Comparison of ENCODE assay signal across 20 mouse cellular contexts in genomic region chr1:59527219-59527618, GRCm38 (mm10). TPM values are rescaled to one million over a fixed set of nuclear protein-coding genes. Genes with fewer than 3 reads are reported as not detected.
DNase-seq lines count a peak whose midpoint lies in the region; ATAC-seq and TF ChIP-seq lines count a peak whose summit lies in the region.
"Had no signal": no experiment of that assay in that cellular context is flagged by ENCODE, and none has a peak within 500 bp of the region (broad histone marks: within the 10 kb centered on the region; RNA-seq: fewer than 3 reads in every experiment).

No protein-coding gene starts in this region.

- H3K27ac ChIP-seq in intestine, embryonic 14.5 days (ENCODE audit: low read depth): peak overlapping the region; percentile 57; the same call in 1 of the 2 replicates
- H3K27ac ChIP-seq in intestine, embryonic 15.5 days: no peak overlapping the region
- peak overlapping the region; percentile 46; the same call in 1 of the 2 replicates for H3K27ac ChIP-seq in intestine, postnatal 0 days (ENCODE audit: low read depth, low read length)
- peak overlapping the region; percentile 66 for H3K27ac ChIP-seq in stomach, embryonic 16.5 days (ENCODE audit: low read length)
- H3K27ac ChIP-seq in midbrain, embryonic 16.5 days (ENCODE audit: low read length): no peak overlapping the region
- no peak overlapping the region for H3K27ac ChIP-seq in hindbrain, postnatal 0 days
- H3K27ac ChIP-seq: embryonic facial prominence, embryonic 13.5 days; forebrain, embryonic 13.5 days; forebrain, embryonic 15.5 days had no signal

- no peak overlapping the region for H3K4me2 ChIP-seq in intestine, embryonic 14.5 days (ENCODE audit: low read length)
- no peak overlapping the region for H3K4me2 ChIP-seq in intestine, embryonic 15.5 days (replicated peaks)
- no peak overlapping the region for H3K4me2 ChIP-seq in intestine, postnatal 0 days (replicated peaks; ENCODE audit: low read depth)
- no peak overlapping the region for H3K4me2 ChIP-seq in stomach, embryonic 16.5 days (ENCODE audit: low read depth, low read length)
- H3K4me2 ChIP-seq in midbrain, embryonic 16.5 days (ENCODE audit: low read length): no peak overlapping the region
- H3K4me2 ChIP-seq in hindbrain, postnatal 0 days (ENCODE audit: low read depth, low read length): no peak overlapping the region
- H3K4me2 ChIP-seq: embryonic facial prominence, embryonic 13.5 days; forebrain, embryonic 13.5 days; forebrain, embryonic 15.5 days had no signal

- no peaks in the 10 kb centered on the region; the same call in 1 of the 2 replicates for H3K4me1 ChIP-seq in intestine, embryonic 14.5 days (replicated peaks; ENCODE audit: control insufficient read depth, insufficient read depth, low read length)
- H3K4me1 ChIP-seq in intestine, embryonic 15.5 days (replicated peaks): no peaks in the 10 kb centered on the region
- no peaks in the 10 kb centered on the region for H3K4me1 ChIP-seq in intestine, postnatal 0 days (replicated peaks; ENCODE audit: control insufficient read depth, insufficient read depth, low read length)
- H3K4me1 ChIP-seq in stomach, embryonic 16.5 days (ENCODE audit: control insufficient read depth, insufficient read depth, low read length): 0 out of 2 replicates have a peak, but pooled peaks cover 9% of the 10 kb centered on the region
- peaks cover 6% of the 10 kb centered on the region for H3K4me1 ChIP-seq in midbrain, embryonic 16.5 days (ENCODE audit: control insufficient read depth, insufficient read depth, low read length)
- 0 out of 2 replicates have a peak, but pooled peaks cover 13% of the 10 kb centered on the region for H3K4me1 ChIP-seq in hindbrain, postnatal 0 days (ENCODE audit: insufficient read depth, low read length)
- H3K4me1 ChIP-seq: forebrain, embryonic 15.5 days had no signal

- no peak overlapping the region for H3K4me3 ChIP-seq in intestine, embryonic 14.5 days (ENCODE audit: low read depth, low read length)
- H3K4me3 ChIP-seq in intestine, embryonic 15.5 days (replicated peaks): no peak overlapping the region
- H3K4me3 ChIP-seq in intestine, postnatal 0 days (ENCODE audit: low read depth, low read length): no peak overlapping the region
- H3K4me3 ChIP-seq in stomach, embryonic 16.5 days (replicated peaks; ENCODE audit: low read length): no peak overlapping the region
- no peak overlapping the region for H3K4me3 ChIP-seq in midbrain, embryonic 16.5 days (ENCODE audit: low read depth, low read length)
- H3K4me3 ChIP-seq in hindbrain, postnatal 0 days (ENCODE audit: low read length): no peak overlapping the region
- H3K4me3 ChIP-seq: embryonic facial prominence, embryonic 13.5 days; forebrain, embryonic 13.5 days; forebrain, embryonic 15.5 days had no signal

- no peak overlapping the region for H3K9ac ChIP-seq in intestine, embryonic 14.5 days (ENCODE audit: low read length)
- no peak overlapping the region for H3K9ac ChIP-seq in intestine, embryonic 15.5 days
- H3K9ac ChIP-seq in intestine, postnatal 0 days (ENCODE audit: low read depth, low read length): no peak overlapping the region
- no peak overlapping the region for H3K9ac ChIP-seq in stomach, embryonic 16.5 days (ENCODE audit: low read length)
- no peak overlapping the region for H3K9ac ChIP-seq in midbrain, embryonic 16.5 days (ENCODE audit: low read depth, low read length)
- H3K9ac ChIP-seq in hindbrain, postnatal 0 days (replicated peaks; ENCODE audit: low read length): no peak overlapping the region
- H3K9ac ChIP-seq: embryonic facial prominence, embryonic 13.5 days; forebrain, embryonic 13.5 days; forebrain, embryonic 15.5 days; forebrain, postnatal 0 days had no signal

- WGBS in intestine, embryonic 14.5 days: 46% methylated on average over 6 of the region's 6 CpGs
- WGBS in intestine, embryonic 15.5 days: 55% methylated on average over 6 of the region's 6 CpGs
- 73% methylated on average over 6 of the region's 6 CpGs for WGBS in intestine, postnatal 0 days
- WGBS in stomach, embryonic 16.5 days: 49% methylated on average over 6 of the region's 6 CpGs
- WGBS in midbrain, embryonic 16.5 days: 95% methylated on average over 6 of the region's 6 CpGs
- 93% methylated on average over 6 of the region's 6 CpGs for WGBS in hindbrain, postnatal 0 days

- DNase-seq in intestine, embryonic 14.5 days (ENCODE audit: low spot score): no peak
- no peak for DNase-seq in hindbrain, postnatal 0 days (ENCODE audit: low spot score)
- DNase-seq in right cerebral cortex, postnatal 4 days: no peak
- DNase-seq: adrenal gland, adult 8-10 months; adrenal gland, postnatal 14 days; adrenal gland, postnatal 36 days; cerebellum, adult 11-12 months; cerebellum, adult 2 months; cerebellum, adult 9-10 months; cerebellum, postnatal 10 days; cerebellum, postnatal 25 days; forebrain, postnatal 0 days had no signal

- no peaks in the 10 kb centered on the region for H3K9me3 ChIP-seq in intestine, embryonic 14.5 days (ENCODE audit: control insufficient read depth, low read length)
- H3K9me3 ChIP-seq in intestine, embryonic 15.5 days: no peaks in the 10 kb centered on the region
- 0 out of 2 replicates have a peak, but pooled peaks cover 4% of the 10 kb centered on the region for H3K9me3 ChIP-seq in intestine, postnatal 0 days (ENCODE audit: control insufficient read depth)
- no peaks in the 10 kb centered on the region for H3K9me3 ChIP-seq in stomach, embryonic 16.5 days (replicated peaks; ENCODE audit: control insufficient read depth, low read length)
- no peaks in the 10 kb centered on the region for H3K9me3 ChIP-seq in midbrain, embryonic 16.5 days (replicated peaks; ENCODE audit: control insufficient read depth, low read length, poor library complexity, severe bottlenecking)
- no peaks in the 10 kb centered on the region for H3K9me3 ChIP-seq in hindbrain, postnatal 0 days (ENCODE audit: low read length)
- H3K9me3 ChIP-seq: embryonic facial prominence, embryonic 13.5 days; forebrain, embryonic 13.5 days; forebrain, embryonic 15.5 days had no signal

- H3K27me3 ChIP-seq in intestine, embryonic 14.5 days (replicated peaks; ENCODE audit: control insufficient read depth, insufficient read depth, low read length): no peaks in the 10 kb centered on the region
- H3K27me3 ChIP-seq in intestine, embryonic 15.5 days (replicated peaks): no peaks in the 10 kb centered on the region
- H3K27me3 ChIP-seq in intestine, postnatal 0 days (replicated peaks; ENCODE audit: control insufficient read depth, insufficient read depth, low read length): no peaks in the 10 kb centered on the region
- H3K27me3 ChIP-seq in stomach, embryonic 16.5 days (ENCODE audit: control insufficient read depth, insufficient read depth, low read length): no peaks in the 10 kb centered on the region
- no peaks in the 10 kb centered on the region for H3K27me3 ChIP-seq in midbrain, embryonic 16.5 days (ENCODE audit: control insufficient read depth, insufficient read depth, low read depth, low read length)
- H3K27me3 ChIP-seq in hindbrain, postnatal 0 days (ENCODE audit: insufficient read depth, low read length): no peaks in the 10 kb centered on the region
- H3K27me3 ChIP-seq: embryonic facial prominence, embryonic 13.5 days; forebrain, embryonic 13.5 days; forebrain, embryonic 15.5 days had no signal

- no peak for ATAC-seq in intestine, embryonic 14.5 days (replicated peaks; ENCODE audit: low FRiP score, low TSS enrichment, low read depth)
- no peak for ATAC-seq in intestine, embryonic 15.5 days
- ATAC-seq in intestine, postnatal 0 days: no peak
- ATAC-seq in stomach, embryonic 16.5 days (ENCODE audit: insufficient read depth, low FRiP score): peak; percentile 73; the same call in 1 of the 2 replicates
- no peak for ATAC-seq in midbrain, embryonic 16.5 days
- ATAC-seq in hindbrain, postnatal 0 days: no peak
- ATAC-seq: forebrain, embryonic 13.5 days; forebrain, embryonic 15.5 days; forebrain, postnatal 0 days had no signal

- H3K36me3 ChIP-seq in intestine, embryonic 14.5 days (ENCODE audit: control insufficient read depth, insufficient read depth, low read length): no peaks in the 10 kb centered on the region
- no peaks in the 10 kb centered on the region for H3K36me3 ChIP-seq in intestine, embryonic 15.5 days
- no peaks in the 10 kb centered on the region; the same call in 1 of the 2 replicates for H3K36me3 ChIP-seq in intestine, postnatal 0 days (ENCODE audit: control insufficient read depth, insufficient read depth)
- H3K36me3 ChIP-seq in stomach, embryonic 16.5 days (ENCODE audit: control insufficient read depth, insufficient read depth, low read length): no peaks in the 10 kb centered on the region
- H3K36me3 ChIP-seq in midbrain, embryonic 16.5 days (ENCODE audit: control insufficient read depth, insufficient read depth, low read length): no peaks in the 10 kb centered on the region
- H3K36me3 ChIP-seq in hindbrain, postnatal 0 days (ENCODE audit: insufficient read depth, low read length): no peaks in the 10 kb centered on the region
- H3K36me3 ChIP-seq: embryonic facial prominence, embryonic 13.5 days; forebrain, embryonic 15.5 days had no signal

- TF ChIP-seq CTCF in intestine, postnatal 0 days (IDR thresholded peaks at IDR 0.05; ENCODE audit: low read depth): no peak
- TF ChIP-seq CTCF in hindbrain, postnatal 0 days (IDR thresholded peaks at IDR 0.05; ENCODE audit: low read depth): no peak

RNA-seq across cellular contexts. Expression of gene Gm973, which starts 11.2 kb away (rescaled TPM):
- polyA plus RNA-seq in intestine, embryonic 14.5 days (2014; fragmentation: Nextera tagmentation; extraction: Ambion mirVana): 0.42 and 0.46 TPM in 2 replicates
- 0.43 and 0.76 TPM in 2 replicates for polyA plus RNA-seq in intestine, embryonic 15.5 days (2015; fragmentation: Nextera tagmentation; extraction: Ambion mirVana)
- 0.33 and 0.72 TPM in 2 replicates for polyA plus RNA-seq in intestine, postnatal 0 days (2015; fragmentation: Nextera tagmentation; extraction: Ambion mirVana)
- polyA plus RNA-seq in stomach, embryonic 16.5 days (2015; fragmentation: Nextera tagmentation; extraction: Ambion mirVana): 0.34 and 0.35 TPM in 2 replicates
- polyA plus RNA-seq in midbrain, embryonic 16.5 days (2015; fragmentation: Nextera tagmentation; extraction: Ambion mirVana): 11.8 and 14.1 TPM in 2 replicates
- total RNA-seq in hindbrain, postnatal 0 days (2014; rRNA removed): 9.7 and 12.5 TPM in 2 replicates
- 11.9 and 13.9 TPM in 2 replicates for polyA plus RNA-seq in hindbrain, postnatal 0 days (2015; fragmentation: Nextera tagmentation; extraction: Ambion mirVana)
- polyA plus RNA-seq: C2C12 had no signal

RNA-seq across cellular contexts. Expression of gene Fzd7, which starts 45.0 kb away (rescaled TPM):
- polyA plus RNA-seq in intestine, embryonic 14.5 days (2014; fragmentation: Nextera tagmentation; extraction: Ambion mirVana): 10.8 and 11.5 TPM in 2 replicates
- 6.3 and 7.5 TPM in 2 replicates for polyA plus RNA-seq in intestine, embryonic 15.5 days (2015; fragmentation: Nextera tagmentation; extraction: Ambion mirVana)
- 2.6 and 3.0 TPM in 2 replicates for polyA plus RNA-seq in intestine, postnatal 0 days (2015; fragmentation: Nextera tagmentation; extraction: Ambion mirVana)
- 5.3 and 5.8 TPM in 2 replicates for polyA plus RNA-seq in stomach, embryonic 16.5 days (2015; fragmentation: Nextera tagmentation; extraction: Ambion mirVana)
- polyA plus RNA-seq in midbrain, embryonic 16.5 days (2015; fragmentation: Nextera tagmentation; extraction: Ambion mirVana): 2.6 and 3.2 TPM in 2 replicates
- 17.2 and 19.9 TPM in 2 replicates for total RNA-seq in hindbrain, postnatal 0 days (2014; rRNA removed)
- 1.4 and 1.8 TPM in 2 replicates for polyA plus RNA-seq in hindbrain, postnatal 0 days (2015; fragmentation: Nextera tagmentation; extraction: Ambion mirVana)

Comparison
In these comparisons a context has a peak if more than half of its experiments do, and no peak if none do; other contexts are left out.
1. H3K27ac ChIP-seq: peak in intestine, embryonic 14.5 days (single experiment), intestine, postnatal 0 days (single experiment) and stomach, embryonic 16.5 days (single experiment); none in intestine, embryonic 15.5 days (single experiment), midbrain, embryonic 16.5 days (single experiment) and hindbrain, postnatal 0 days (single experiment).